Mouse (Mus musculus) right cerebral cortex, postnatal 25 days (tissue): ENCODE results near the gene Spaca9.
A peak's percentile ranks its signal among the peaks of the same experiment; 100 is the strongest.

Experiments used
- DNase-seq: peaks from one replicate; pipeline ENCODE4 v3.0.0; 2022

Spaca9 gene

DNA sequence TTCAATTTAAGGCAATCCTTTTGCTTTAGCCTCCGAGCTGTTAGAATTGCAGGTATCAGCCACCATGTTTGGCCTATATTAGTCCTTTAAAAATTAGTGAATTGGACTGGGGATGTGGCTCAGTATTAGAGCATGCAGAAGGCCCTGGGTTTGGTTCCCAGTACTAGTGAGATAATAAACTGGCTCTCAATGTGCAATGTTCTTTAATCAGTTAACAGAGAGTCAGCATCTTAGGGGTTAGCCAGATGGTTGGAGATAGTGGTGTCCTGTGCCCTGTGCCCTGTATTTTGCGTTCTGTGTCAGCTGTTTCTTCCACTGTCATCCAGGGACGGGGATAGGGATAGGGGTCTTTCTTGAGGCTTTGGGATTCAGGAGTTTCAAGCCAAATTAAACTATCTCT, 36.6 kb downstream of the Spaca9 start:
- DNase-seq, result no peak

DNA sequence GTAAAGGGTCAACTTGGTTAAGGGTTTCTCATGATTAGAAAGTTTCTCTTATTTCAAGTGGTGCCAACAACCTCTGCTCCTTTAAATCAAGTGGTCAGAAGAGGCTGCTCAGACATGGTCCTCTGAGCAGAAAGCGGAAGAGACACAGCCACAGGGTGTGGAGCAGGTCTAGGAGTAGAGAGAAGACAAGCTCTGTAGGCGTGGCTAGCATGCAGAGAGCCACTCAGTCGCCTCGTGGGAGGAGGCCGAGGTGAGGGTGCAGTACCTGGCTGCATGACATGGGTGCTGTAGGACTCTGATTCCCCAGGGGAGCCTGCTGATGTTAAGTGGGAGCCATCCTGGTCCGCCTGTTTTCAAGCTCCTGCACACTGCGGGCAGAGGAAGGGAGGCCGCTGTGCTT, 43.3 kb downstream of the Spaca9 start:
- DNase-seq, result no peak

DNA sequence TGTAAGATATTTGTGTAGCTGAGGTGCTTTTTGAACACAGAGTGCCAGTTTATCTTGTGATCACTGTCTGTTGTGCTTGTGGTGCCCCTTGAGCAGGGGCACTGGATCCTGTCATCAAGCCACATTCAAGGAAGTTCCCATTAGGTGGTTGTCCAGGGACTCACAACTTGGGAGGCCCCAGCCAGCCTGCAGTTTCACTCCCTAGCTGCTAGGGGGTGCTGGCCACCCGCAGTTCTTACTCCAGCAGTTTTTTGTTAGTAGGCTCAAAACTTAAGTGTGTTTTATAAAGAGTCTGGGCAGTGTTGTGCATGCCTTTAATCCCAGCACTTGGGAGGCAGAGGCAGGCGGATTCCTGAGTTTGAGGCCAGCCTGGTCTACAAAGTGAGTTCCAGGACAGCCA, 45.2 kb downstream of the Spaca9 start:
- no peak for DNase-seq

DNA sequence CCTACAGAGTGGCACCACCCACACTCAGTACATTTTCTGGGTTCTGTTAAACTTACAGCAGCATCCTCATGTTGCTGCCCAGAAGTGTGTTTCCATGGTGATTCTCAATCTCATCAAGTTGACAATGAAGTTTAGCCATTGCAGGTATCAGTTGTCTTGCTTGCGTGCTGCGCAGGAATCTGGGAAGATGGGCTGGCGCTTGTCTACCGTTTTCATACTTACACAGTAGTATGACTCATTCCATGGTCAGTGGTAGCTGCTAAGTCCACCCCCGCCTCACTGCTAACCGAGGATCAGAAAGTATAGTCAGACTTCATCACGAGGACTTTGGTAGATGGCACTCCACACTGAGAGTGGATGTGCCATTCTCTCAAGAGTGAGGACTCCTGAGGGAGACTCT, 46.2 kb downstream of the Spaca9 start:
- peak; percentile 8 for DNase-seq

DNA sequence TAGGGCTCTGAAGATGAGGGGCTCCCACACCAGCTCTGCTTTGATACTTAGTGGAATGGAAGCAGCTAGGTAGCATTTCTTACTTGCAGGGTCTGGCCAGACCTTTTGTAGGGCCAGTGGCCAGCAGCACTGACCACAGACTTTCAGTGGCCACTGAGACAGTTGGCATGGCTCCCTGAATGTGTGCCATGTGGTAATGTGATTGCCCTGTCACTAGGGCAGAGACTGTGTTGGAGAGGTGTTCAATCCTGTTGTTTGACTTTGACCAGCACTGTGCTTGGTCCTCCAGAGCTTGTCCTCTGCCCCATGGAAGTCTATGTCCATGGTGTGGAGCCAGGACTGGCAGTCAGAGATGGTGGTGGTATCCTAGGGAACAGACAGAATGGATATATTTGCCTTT, 49.0 kb downstream of the Spaca9 start:
- no peak for DNase-seq

DNA sequence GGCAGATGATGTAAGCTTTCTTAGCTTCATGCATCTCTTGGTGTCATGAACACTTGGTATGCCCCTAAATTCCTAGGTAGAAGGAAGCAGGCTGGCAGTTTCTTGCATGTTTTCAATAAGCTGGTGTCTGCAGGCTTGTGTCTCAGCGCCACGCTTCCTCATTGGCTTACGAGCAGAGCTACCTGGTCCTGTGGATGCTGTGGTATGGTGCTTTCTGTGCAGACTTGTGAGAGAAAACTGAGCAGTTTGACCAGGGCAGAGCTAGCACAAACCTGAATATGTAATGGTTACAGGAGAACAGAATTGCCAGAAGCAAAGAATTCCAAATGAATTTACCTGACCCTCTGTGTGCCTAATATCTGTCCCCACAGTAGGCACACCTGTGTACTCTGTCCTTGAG, 56.4 kb downstream of the Spaca9 start:
- DNase-seq, result no peak
